Mouse (Mus musculus): ENCODE results near the gene Fam169b. TPM values are rescaled to one million over a fixed set of nuclear protein-coding genes. Genes with fewer than 3 reads are reported as not detected.

Gene Fam169b
- polyA plus RNA-seq, 1 experiment: 0.13 TPM

DNA sequence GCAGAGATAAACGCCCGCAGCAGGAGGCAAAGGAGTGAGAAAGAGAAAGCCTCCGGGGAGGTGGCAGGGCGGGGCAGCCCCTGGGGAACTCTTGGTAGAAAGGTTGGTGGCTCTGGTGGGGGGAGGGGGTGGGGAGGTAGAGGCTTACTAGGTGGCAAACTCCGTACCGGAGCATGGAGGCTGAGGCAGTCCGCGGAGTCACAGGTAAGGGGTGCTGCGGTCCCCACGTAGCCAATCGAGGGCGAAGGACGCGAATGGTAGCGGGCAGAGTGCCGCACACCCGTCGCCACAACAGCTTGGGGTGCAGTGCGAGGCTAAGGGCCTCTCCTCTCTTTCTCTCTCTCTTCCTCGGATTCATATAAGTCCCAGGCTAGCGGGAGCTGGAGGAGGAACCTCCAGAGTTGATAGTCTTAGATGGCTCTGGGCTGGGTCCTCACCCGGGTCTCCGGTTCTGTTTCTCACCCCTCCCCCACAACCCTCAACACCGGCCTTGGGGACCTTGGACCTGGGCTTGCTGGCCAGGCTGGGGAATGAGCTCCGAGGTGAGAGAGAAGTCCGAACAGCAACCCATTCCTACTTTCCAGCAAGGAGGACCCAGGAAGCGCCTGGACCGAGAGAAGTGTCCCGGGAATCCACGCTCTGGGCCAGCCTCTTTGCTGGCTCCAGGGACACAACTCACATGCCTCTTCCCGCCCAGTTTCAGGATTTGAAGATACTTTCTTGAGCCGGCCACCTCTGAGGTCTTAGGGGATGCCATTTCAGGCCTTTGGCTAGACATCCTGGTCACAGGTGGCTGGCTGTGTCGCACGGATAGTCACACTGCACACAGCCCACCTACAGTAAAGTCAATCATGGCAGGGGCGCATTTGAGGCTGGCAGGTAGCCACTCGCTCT is 2.4 kb downstream of the Fam169b start:
- no peak for TF ChIP-seq CTCF (IDR thresholded peaks at IDR 0.05; ENCODE audit: borderline replicate concordance, insufficient read depth, low read depth, low read length)
- no peak for TF ChIP-seq POLR2A (IDR thresholded peaks at IDR 0.05; ENCODE audit: borderline replicate concordance, insufficient read depth, low read length)
- no peaks in the 10 kb centered on the region for H3K27me3 ChIP-seq (ENCODE audit: control insufficient read depth, insufficient read depth, low read length)
- H3K4me1 ChIP-seq (ENCODE audit: control insufficient read depth, insufficient read depth, low read length): 0 out of 2 replicates have a peak, but pooled peaks cover 8% of the 10 kb centered on the region
- no peak overlapping the region for H3K27ac ChIP-seq (ENCODE audit: insufficient read depth, low read length)
- DNase-seq: no peak
- 12% methylated on average over 36 of the region's 36 CpGs for WGBS
- H3K4me3 ChIP-seq (replicated peaks; ENCODE audit: insufficient read depth, low read depth, low read length): peak overlapping the region; percentile 23

DNA sequence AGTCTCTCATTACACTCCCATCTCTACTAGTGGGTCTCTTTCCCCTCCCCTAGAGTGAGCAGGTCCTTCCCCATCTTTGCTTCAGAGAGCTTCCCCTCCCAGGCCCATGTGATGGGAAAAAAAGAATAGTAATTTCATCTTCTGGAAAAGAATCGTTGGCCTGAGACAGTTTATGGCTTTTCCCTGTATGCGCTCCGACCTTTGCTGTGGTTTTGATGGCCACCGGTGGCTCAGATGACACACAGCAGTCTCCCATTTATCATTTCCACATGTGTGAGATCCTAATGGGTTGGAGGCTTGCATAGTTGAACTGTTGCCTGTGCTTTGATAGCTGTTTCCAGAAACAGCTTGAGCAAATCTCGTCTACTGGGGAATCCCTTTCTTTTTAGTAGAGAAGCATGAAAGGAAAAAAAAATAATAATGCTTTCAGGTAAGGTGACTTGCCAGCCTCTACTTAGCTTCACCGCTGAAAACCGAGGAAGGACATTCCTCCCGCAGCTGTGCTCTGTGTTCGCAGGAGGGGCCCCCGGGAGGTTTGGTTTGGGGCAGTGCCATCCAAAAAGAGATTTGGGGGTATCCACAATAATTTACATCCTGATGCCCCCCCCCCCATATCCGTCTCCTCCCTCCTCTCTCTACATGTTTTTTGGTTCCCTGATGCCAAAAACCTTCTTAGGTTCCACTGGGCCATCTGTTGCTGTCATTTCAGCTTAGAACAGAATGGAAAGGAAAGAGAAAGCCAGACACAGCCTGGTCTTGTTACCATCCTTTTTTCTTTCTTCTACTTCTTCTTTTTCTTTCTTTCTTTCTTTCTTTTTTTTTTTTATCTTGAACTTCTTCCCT is 3.6 kb downstream of the Fam169b start:
- DNase-seq: no peak
- Histone ChIP-seq H3K27me3 (ENCODE audit: control insufficient read depth, insufficient read depth, low read length) (no peaks in the 10 kb centered on the region), H3K4me3 (replicated peaks; ENCODE audit: insufficient read depth, low read depth, low read length) (no peak overlapping the region), H3K27ac (ENCODE audit: insufficient read depth, low read length) (no peak overlapping the region), H3K4me1 (ENCODE audit: control insufficient read depth, insufficient read depth, low read length) (0 out of 2 replicates have a peak, but pooled peaks cover 8% of the 10 kb centered on the region)
- 41% methylated on average over 11 of the region's 11 CpGs for WGBS
- TF ChIP-seq POLR2A (IDR thresholded peaks at IDR 0.05; ENCODE audit: borderline replicate concordance, insufficient read depth, low read length): no peak

DNA sequence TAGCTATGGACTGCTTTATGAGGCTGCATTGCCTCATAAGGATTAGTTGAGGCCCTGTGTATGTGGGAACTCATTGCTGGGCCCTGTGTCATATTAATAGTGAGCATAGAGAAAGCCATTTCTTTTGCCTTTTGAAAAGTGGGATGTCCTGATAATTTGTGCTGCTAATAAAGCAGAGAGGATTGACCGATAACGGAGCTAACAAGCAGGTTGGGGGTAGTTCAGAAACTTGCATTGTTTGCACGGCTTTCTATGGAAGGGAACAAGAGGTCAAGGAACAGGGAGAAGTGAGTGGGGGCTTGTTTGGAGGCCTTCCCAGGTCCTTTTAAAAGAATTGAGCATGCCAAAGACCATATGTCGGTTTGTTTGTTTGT is 4.2 kb downstream of the Fam169b start:
- TF ChIP-seq CTCF (IDR thresholded peaks at IDR 0.05; ENCODE audit: borderline replicate concordance, insufficient read depth, low read depth, low read length) (no peak), POLR2A (IDR thresholded peaks at IDR 0.05; ENCODE audit: borderline replicate concordance, insufficient read depth, low read length) (no peak)
- WGBS: 51% methylated on average over 4 of the region's 4 CpGs
- H3K4me3 ChIP-seq (replicated peaks; ENCODE audit: insufficient read depth, low read depth, low read length): no peak overlapping the region
- DNase-seq: no peak
- 0 out of 2 replicates have a peak, but pooled peaks cover 8% of the 10 kb centered on the region for H3K4me1 ChIP-seq (ENCODE audit: control insufficient read depth, insufficient read depth, low read length)
- no peak overlapping the region for H3K27ac ChIP-seq (ENCODE audit: insufficient read depth, low read length)
- no peaks in the 10 kb centered on the region for H3K27me3 ChIP-seq (ENCODE audit: control insufficient read depth, insufficient read depth, low read length)

DNA sequence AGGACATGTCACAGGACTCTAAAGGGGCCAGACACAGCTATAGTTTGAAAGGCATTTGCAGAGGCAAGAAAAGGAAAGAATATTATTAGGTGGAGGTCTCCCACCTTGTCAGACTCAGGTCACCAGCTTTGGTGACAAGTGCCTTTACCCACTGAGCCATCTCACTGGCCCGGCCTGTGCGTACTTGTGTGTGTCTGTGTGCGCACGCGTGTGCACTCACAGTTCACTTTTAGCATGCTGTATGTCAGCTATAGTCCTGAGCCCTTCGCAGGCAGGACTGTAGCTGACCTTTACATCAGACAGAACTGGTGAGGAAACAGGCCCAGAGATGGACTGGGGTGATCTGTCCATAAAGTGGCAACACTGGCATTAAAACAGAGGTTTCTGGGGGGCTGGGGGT is 4.7 kb downstream of the Fam169b start:
- WGBS: 97% methylated on average over 6 of the region's 6 CpGs
- Histone ChIP-seq H3K4me1 (ENCODE audit: control insufficient read depth, insufficient read depth, low read length) (0 out of 2 replicates have a peak, but pooled peaks cover 8% of the 10 kb centered on the region), H3K4me3 (replicated peaks; ENCODE audit: insufficient read depth, low read depth, low read length) (no peak overlapping the region), H3K27me3 (ENCODE audit: control insufficient read depth, insufficient read depth, low read length) (no peaks in the 10 kb centered on the region), H3K27ac (ENCODE audit: insufficient read depth, low read length) (no peak overlapping the region)
- TF ChIP-seq POLR2A (IDR thresholded peaks at IDR 0.05; ENCODE audit: borderline replicate concordance, insufficient read depth, low read length) (no peak), CTCF (IDR thresholded peaks at IDR 0.05; ENCODE audit: borderline replicate concordance, insufficient read depth, low read depth, low read length) (no peak)
- DNase-seq: no peak

DNA sequence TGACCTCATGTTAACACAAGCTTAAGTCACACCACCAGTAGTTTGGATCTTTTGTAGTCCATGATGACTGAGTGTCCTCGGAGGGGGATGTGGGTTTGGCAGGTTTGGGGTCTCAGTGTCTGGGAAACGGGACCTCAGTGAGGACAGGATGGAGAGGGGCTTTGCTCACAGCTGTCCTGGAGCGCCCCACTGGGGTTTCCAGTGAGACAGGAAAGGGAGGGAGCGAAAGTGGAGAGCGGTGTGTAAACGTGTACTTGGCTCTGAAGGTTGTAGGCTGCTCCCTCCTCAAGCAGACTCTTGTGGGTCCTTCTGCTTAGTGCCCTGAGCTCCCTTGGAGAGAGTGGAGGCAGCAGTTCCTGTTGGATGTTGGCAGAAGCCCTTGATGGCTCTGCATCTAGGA is 5.3 kb downstream of the Fam169b start:
- no peak overlapping the region for H3K4me3 ChIP-seq (replicated peaks; ENCODE audit: insufficient read depth, low read depth, low read length)
- H3K27ac ChIP-seq (ENCODE audit: insufficient read depth, low read length): no peak overlapping the region
- no peaks in the 10 kb centered on the region for H3K27me3 ChIP-seq (ENCODE audit: control insufficient read depth, insufficient read depth, low read length)
- WGBS: 64% methylated on average over 6 of the region's 6 CpGs
- TF ChIP-seq CTCF (IDR thresholded peaks at IDR 0.05; ENCODE audit: borderline replicate concordance, insufficient read depth, low read depth, low read length): no peak
- TF ChIP-seq POLR2A (IDR thresholded peaks at IDR 0.05; ENCODE audit: borderline replicate concordance, insufficient read depth, low read length): no peak
- no peak for DNase-seq
- 0 out of 2 replicates have a peak, but pooled peaks cover 8% of the 10 kb centered on the region for H3K4me1 ChIP-seq (ENCODE audit: control insufficient read depth, insufficient read depth, low read length)

DNA sequence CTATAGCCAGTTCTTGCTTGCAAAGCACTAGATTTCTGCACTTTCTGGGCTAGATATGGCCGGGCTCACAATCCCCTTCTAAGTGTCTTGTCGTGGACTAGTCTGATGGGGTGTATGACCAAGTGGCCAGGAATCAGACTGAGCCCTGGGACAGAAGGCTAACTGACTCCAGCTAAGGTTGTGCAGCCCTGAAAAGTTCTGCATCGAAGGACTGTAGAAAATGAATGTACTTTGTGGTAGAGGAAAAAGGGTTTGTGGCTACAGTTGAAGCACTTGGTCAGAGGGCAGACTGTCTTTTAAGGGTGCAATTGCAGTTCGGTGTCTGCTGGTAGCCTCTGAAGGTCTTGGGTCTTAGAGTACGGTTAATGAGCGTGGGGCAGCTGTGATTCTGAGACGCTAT is 5.8 kb downstream of the Fam169b start:
- H3K27ac ChIP-seq (ENCODE audit: insufficient read depth, low read length): no peak overlapping the region
- 95% methylated on average over 7 of the region's 7 CpGs for WGBS
- TF ChIP-seq CTCF (IDR thresholded peaks at IDR 0.05; ENCODE audit: borderline replicate concordance, insufficient read depth, low read depth, low read length) (no peak), POLR2A (IDR thresholded peaks at IDR 0.05; ENCODE audit: borderline replicate concordance, insufficient read depth, low read length) (no peak)

DNA sequence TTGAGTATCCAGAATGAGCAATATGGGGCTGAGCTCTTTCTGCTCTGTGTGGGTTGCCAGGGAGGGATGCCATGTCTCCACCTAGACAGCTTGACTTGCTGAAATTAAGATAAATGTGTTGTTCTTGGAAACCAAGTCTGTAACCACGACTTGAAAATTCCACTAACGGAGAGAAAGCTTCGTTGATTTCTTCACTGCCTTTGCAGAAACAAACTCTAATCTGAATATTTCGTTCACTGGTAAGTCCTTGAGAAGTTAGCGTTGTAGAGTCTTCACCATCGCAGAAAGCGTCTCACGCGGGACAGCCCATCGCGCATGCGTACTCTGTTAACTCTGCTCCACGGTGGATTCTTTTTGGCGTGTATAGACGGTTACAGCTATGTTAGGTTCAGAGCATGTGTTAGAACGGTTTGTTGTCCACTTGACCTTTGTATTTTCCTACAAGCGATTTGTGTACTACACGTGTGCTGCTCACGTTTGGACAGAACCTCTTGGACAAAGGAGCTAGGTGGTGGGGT is 6.8 kb downstream of the Fam169b start:
- 94% methylated on average over 19 of the region's 19 CpGs for WGBS
- Histone ChIP-seq H3K4me1 (ENCODE audit: control insufficient read depth, insufficient read depth, low read length) (0 out of 2 replicates have a peak, but pooled peaks cover 8% of the 10 kb centered on the region), H3K27me3 (ENCODE audit: control insufficient read depth, insufficient read depth, low read length) (no peaks in the 10 kb centered on the region), H3K4me3 (replicated peaks; ENCODE audit: insufficient read depth, low read depth, low read length) (no peak overlapping the region), H3K27ac (ENCODE audit: insufficient read depth, low read length) (no peak overlapping the region)
- no peak for TF ChIP-seq CTCF (IDR thresholded peaks at IDR 0.05; ENCODE audit: borderline replicate concordance, insufficient read depth, low read depth, low read length)
- TF ChIP-seq POLR2A (IDR thresholded peaks at IDR 0.05; ENCODE audit: borderline replicate concordance, insufficient read depth, low read length): no peak
- no peak for DNase-seq

More for the DNA sequence above, 5.8 kb downstream of the Fam169b start:
- no peak for DNase-seq
- no peaks in the 10 kb centered on the region for H3K27me3 ChIP-seq (ENCODE audit: control insufficient read depth, insufficient read depth, low read length)
- H3K4me3 ChIP-seq (replicated peaks; ENCODE audit: insufficient read depth, low read depth, low read length): no peak overlapping the region
- 0 out of 2 replicates have a peak, but pooled peaks cover 8% of the 10 kb centered on the region for H3K4me1 ChIP-seq (ENCODE audit: control insufficient read depth, insufficient read depth, low read length)
